Mouse (Mus musculus) CH12F3 (cell line): ENCODE measurements around the gene Aco1.

ENCODE experiments used
- in situ Hi-C: fragments of 300-500 bp; cut with MboI; formaldehyde crosslinking; loops from 2 replicates; pipeline ENCODE4 v1.14.3; 2020; ENCODE audit warnings: low sequenced_read_pairs

The Aco1 gene

DNA sequence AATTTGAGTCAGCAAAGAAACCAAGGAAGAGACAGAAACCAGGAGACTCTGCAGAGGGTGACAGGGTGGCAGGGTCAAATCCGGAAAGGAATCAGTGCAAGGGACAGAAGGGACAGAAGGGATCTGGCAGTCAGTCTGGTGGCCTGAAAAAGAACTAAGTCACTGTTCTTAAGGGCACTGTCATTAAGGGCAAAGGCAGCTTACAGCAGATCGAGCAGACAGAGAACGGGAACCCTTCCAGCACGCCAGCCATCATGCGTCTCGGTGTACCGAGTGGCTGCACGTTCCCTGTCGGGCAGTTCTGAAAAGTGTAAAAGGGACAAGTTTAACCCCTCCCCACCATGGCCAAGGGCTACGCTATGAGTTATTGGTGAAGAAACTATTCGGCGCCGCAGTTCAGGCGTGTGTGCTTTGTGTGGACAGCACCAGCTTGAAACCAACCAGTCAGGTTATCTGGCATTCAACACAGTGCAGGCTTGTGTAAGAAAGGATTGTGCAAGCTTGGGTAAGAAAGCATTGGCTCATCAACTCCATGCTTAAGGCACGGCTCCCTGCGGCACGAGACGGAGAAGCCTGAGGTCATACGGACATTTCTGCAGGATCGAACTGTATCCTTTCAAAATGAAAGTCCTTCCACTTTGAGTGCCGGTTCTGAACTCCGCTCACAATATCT is 62.5 kb downstream of the Aco1 start:
- in situ Hi-C loops, result no loop called here

DNA sequence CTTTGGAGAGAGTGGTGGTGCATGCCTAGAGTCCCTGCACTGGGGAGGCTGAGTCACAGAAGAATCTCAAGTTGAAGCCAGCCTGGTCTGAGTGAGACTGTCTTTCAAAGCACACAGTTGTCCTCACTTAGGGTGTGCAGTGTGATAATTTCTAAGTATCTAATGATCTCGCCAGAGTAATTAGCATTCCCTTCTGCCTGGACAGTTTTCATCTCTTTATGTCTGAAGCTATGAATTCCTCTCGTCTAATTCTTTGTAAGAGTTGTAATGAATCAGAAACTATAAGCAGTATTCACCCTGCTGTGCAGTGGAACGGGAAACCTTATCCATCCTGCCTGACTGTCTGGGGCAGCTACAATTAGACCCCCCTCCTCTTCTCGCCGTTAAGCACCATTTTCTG is 64.8 kb downstream of the Aco1 start:
- in situ Hi-C loops, result no loop called here

DNA sequence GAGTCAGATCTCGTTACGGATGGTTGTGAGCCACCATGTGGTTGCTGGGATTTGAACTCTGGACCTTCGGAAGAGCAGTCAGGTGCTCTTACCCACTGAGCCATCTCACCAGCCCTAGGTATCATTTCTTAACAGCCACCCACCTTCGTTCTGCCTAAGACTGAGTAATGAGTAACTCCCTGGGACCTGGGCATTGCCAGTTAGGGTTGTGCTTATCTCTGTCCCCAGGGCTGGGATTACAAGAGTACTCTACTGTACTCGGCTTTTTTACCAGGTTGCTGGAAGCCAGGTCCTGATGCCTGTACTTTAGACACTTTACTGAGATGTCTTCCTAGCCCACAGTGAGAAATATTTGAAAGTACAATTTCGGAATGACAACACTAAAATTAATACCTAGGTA is 69.3 kb downstream of the Aco1 start:
- in situ Hi-C loops, result no loop called here

DNA sequence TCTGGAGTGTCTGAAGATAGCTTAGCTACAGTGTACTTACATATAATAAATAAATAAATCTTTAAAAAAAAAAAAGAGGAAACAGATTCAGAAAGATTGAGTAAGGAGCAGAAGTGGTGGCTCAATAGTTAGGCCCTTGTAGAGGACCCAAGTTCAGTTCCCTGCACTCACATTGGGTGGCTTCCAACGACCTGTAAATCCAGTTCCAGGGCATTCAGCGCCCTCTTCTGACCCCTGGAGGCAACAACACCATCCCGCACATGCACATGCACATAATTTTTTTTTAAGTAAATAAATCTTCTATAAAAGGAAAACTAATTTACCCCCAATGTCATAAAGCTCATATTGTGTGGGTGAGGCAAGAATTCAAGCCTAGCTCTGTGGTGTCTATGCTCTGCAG is 75.0 kb downstream of the Aco1 start:
- in situ Hi-C loops, result no loop called here

DNA sequence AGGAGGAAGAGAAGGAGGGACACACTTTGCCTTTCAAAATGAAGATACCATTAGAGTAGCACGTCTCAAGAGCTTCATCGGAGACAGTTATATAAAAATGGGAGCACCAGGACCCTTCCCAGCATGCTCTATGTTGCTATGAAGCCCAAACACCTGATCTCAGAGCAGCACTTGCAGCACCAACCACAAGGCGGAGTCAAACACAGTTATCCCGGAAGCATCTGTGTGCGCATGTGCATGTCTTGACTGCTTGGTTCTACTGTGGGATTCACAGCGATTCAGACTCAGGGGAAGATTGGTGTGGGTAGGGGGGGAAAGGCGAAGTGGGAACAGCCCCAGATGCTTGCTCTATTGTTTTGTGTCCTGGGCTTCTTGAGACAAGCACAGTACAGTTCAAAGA is 75.5 kb downstream of the Aco1 start:
- in situ Hi-C loops, result no loop called here

DNA sequence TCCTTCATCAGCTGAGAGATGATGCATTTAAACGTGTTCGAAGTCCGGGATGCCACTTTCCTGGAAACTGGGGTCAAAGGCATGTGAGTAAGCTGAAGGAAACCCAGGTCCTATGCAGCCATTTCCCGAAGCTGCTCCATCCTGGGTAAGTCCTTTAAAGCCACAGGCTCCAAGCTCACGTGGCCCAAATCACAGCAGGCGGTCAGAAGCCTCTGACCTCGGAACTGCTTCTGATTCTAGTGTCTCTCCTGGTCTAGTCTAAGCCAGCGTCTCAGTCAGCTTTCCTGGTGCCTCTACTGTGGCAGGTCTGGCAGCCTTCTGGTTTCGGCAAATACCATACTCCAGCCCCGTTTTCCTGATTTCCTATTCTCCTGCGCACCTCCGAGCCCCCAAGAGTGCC is 77.6 kb downstream of the Aco1 start:
- in situ Hi-C loops, result no loop called here

DNA sequence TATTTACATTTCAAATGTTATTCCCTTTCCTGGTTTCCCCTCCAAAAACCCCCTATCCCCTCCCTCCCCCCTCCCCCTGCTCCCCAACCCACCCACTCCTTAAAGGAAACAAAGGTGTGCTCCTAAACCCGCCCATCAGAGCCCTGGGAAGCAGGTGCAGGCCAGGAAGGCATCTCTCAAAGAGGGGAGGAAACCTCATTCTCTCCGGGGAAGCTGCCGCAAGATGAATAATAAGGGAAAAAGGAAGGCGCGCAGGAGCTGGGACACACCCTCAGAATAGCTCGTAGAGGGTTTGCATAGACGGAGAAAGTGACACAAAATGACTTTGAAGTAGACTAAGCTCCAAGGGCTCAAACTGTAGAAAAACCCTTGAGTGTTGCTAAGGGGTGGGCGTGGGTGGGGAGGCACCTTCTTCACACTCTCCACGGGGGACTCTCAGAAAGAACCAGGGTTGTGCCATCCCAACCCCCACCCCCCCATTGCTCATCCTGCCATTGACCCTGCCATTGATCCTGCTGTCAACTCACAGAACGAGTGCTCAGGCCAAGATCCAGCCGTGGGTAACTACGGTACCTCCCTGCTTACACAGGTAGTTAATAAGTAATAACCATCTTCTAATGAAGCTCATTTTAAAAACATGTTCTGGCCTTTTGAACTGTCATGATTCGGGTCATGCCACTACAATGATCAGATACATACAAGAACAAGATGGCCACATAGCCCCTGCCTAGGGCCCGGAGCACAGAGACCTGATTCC is 78.3 kb downstream of the Aco1 start:
- in situ Hi-C loops, result no loop called here

DNA sequence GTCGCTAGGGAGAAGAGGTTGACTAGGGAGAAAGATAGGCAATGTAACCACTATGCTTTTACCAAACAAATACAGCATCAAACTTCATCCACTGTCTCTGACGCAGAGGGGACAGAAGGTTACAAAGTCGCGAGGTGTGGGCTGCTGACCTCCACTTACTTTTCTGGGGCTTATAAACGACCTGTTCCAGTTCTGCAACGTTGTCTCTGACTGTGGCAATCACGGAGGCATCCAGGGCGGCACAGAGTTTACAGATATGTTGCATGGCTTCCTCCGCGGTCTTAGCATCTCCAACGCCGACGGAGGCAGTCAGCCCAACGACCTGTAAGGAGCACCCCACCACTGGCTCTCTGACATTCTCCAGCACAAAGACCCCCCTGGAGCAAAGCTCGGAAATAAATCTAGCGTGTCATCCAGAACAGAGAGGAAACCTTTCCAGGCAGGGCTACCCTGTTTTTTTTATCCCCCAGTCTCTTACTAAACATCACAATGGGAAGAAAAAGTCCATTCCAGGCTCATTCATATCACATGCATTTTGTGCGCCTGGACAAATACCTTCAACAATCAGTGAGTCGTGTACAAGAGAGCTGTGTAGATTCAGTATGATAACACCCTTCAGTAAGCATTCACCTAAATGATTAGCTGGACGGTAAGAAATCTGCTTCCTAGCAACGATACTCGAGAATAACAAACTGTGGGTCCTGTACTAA is 79.2 kb downstream of the Aco1 start:
- in situ Hi-C loops, result no loop called here

DNA sequence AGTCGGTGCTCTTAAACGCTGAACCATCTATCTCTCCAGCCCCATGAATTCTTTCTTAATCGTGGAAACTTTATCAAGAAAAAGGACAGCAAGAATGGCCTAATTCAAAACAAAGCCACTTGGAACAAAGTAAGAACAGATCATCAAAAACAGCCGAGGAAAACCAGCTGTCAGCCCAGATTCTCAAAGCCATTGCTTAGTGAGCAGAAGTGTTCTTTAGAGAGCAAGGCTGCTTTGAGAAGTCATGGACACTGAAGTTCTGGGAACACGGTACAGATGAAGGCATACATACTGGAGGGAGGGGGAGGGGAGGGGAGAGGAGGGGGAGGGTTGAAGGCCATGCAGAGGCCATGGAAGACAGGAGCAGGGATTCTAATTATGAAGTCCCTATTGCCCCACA is 83.2 kb downstream of the Aco1 start:
- in situ Hi-C loops, result no loop called here

DNA sequence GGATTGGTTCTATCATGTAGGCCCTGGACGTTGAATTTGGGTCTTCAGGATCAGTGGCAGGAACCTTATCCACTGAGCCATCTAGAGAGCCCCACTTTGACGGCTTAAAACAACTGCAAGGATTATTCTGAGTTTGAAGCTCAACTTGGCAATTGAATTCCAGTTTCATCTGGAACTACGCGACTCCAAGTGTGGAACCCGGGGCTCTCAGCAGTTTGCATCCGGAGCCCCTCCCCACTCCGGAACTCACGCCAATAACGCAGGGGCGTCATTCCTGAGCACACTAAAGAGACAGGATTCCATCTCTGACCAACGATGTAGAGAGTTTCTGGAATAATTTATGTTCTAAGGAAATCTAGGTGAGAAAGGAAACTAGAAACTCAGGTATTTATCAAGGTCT is 84.2 kb downstream of the Aco1 start:
- in situ Hi-C loops, result no loop called here

DNA sequence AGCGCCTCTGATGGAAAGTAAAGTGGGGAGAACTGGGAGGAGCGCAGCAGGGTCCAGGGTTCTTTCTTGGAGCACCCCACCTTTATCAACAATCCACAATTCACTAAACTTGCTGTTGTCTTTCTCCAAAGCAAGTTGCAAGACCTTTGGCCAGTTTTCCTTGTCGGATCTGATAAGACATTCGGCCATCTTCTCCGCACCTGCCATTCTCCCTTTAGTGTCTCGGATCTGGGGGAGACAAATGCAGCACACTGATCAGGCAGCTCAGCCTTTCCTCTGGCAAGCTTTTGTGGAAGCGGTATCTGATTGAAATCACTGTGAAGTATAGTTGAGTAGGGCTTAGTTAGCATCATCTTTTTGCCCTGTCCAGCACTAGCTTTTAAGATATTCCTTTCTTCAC is 85.0 kb downstream of the Aco1 start:
- in situ Hi-C loops, result no loop called here

DNA sequence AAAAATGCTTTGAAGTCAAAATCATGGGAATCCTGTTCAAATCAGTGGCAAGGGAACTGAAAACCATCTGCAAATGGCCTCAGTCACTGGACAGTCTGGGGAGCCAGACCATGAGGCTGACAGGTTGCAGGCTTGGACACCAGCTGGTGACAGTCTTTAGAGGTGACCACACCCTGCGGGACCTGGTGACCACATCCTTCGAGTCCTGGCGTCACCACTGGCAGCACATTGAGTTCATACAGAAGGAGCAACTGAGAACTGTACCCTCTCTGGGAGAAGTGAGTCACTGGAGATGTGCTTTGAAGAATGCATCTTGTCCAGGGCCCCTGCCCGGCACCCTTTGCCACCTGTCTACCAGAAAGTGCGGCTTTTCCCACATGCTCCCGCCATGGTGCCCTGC is 86.8 kb downstream of the Aco1 start:
- in situ Hi-C loops, result no loop called here

DNA sequence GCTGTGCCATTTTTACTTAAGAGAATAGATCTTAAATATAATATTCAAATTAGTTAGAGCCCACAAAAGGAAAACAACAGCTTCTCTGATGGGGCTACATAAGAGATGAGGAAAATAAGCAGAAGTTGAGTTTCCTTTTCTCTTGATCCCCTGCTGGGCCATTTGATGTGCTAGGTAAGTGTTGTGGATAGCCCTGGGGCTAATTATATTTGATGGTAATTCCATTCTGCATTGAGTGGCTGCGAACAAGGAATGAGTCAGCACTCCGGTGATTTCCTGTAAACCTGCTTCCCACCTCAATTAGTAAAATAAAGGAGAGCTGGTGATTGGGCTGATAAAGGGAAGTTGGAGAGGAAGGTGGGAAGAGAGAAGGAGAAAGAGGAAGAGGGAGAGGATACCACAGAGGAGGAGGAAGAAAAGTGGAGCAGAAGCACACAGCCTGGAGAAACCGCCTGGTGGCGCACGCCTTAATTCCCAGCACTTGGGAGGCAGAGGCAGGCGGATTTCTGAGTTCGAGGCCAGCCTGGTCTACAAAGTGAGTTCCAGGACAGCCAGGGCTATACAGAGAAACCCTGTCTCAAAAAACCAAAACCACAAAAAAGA is 90.3 kb downstream of the Aco1 start:
- in situ Hi-C loops, result no loop called here

DNA sequence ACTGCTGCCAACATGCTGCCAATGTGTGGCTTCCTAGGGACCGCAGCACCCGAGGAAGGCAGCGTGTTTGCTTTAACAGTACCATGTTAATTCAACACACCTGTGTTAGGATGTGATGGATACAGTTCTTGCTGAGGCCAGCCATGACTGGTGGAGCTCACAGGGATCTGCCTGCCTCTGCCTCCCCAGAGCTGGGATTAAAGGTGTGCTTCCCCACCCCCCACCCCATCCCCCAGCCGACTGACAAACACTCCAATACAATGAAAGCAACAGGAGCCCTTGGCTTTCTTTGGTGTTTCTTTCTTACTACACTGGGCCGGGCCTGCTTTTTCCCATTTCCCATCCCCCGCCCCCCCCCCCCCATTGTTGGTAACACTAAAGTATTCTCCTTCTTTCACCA is 91.4 kb downstream of the Aco1 start:
- in situ Hi-C loops, result no loop called here

DNA sequence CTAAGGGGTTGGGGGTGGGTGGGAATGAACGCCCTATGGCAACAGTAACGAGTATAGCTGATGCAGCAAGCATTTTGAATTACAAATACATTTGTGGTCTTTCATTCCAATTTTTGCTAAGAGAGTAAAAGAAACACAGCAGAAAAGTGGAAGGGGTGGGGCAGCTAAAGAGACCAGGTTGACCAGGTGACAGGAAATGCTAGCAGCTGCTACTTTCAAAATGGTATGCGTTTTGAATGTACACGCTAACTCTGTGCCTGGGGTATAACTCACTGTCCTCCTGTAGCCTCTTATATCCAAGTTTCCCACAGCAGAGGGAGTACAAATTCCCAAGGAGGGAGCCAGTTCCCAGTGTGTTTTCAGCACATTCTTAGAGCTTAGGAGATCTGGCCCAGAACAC is 93.9 kb downstream of the Aco1 start:
- in situ Hi-C loops, result no loop called here

DNA sequence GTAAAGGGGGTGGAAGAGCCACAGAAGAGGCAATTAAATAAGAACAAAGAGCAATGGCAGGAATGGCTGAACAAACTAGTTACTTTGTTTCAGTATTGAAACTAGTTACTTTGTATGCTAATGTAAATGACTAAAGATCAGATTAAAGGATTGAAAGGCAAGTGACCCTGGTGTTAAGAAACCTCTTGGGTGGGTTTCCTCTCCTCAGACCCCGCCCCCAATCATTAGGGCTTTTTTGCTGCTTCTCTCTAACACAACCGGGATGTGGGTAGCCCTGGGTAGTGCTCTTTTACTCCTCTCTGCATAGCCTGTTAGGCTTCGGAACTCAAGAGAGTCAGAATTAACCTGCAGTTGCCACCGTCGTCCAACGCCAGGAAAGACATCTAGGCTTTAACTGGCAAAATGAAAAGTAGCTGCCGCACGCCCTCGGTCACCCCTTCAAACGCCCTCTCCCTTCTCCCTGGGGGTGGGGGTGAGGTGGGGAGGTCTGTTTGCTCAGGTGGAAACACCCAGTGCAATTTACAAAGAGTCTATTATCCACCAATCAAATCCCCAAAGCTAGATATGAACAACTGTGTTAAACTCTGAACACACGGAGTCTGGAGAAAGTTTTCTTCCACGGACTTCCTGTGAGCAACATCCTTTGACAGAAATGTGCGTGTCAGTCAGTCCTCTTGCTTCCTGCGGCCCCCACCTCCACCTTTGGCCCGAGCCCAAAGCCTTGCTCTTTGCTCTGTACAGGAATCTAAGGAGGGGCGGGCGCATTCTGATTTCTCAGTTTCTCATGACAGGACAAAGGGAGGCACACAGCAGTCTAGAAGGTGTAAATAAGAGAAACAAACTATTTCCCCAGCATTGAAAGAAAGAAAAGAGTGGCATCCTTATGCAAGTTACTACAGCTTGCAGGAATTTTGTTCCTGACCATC is 95.9 kb downstream of the Aco1 start:
- in situ Hi-C loops, result no loop called here

DNA sequence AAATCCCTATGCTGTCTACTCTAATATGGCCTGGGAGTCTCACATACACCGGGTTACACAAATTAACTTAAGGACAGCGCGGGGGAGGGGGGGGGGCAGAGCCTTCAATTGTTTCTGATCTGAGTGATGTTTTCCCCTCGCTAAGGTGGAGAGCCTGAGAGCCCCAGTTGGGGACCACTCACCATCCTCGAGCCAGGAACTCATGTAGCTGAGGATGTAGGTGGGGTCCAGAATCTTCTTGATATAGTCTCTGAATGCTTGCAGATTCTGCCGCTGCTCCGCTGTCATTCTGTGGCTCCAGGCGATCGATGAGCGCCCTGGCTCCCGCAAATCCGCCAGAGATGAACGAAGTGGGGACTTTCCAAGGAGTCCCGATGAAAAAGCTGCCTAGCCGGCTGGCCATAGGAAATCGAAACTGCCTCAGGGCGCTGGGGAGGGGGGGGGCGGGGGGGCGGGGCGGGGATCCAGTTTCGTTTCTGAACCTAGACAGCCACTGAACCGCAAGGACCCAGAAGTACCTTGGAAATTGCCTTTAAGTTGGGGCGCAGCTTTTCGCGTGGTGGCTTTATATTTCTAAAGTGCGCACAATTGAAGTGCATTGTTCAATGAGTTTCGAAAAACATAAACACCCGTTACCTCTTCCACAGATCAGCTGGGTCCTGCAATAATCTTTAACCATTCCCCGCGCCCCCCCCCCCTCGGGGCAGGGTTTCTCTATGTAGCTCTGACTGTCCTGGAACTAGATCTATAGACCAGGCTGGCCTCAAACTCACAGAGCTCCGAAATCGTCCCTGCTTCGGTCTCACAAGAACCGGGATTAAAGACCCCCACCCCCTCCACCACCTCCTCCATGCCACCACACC is 96.8 kb downstream of the Aco1 start, which contains the start of gene Ddx58:
TSS of gene Ddx58 (minus strand) at position 420 of the 863 bp plus-strand sequence.
- in situ Hi-C loops, result no loop called here

DNA sequence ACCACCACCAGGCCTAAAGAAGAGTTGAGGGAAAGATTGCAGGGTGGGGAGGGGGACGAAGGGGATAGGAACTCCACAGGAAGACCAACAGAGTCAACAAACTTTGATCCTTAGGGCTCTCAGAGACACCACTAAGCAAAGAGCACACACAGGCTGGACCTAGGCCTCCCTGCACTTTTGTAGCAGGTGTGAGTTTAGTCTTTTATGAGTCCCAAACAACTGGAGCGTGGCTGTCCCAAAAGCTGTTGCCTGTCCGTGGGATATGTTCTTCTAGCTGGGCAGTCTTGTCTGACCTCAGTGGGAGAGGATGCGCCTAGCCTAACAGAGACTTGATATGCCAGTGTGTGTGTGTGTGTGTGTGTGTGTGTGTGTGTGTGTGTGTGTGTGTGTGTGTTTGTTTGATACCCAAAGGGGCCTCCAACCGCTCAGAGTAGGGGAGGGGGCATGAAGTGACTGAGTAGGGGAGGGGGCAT is 97.4 kb downstream of the Aco1 start:
- in situ Hi-C loops, result no loop called here

DNA sequence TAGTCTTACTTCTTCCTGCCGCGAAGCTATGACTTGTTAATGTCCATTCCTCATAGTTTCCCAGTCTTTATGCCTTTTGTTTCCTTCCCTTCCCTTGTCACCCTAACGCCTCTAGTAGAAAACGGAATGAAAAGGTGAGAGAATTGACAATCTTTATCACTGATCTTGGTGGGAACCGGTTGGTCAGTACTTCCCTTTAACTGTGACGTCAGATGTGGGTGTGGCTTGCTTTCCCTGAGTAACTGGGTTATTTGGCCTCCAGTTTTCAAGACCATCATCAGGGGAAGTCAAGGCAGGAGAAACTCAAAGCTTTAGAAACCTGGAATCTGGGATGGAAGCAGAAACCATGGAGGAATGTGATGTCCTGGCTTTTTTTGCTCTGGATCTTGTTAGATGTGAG is 99.0 kb downstream of the Aco1 start:
- in situ Hi-C loops, result no loop called here

DNA sequence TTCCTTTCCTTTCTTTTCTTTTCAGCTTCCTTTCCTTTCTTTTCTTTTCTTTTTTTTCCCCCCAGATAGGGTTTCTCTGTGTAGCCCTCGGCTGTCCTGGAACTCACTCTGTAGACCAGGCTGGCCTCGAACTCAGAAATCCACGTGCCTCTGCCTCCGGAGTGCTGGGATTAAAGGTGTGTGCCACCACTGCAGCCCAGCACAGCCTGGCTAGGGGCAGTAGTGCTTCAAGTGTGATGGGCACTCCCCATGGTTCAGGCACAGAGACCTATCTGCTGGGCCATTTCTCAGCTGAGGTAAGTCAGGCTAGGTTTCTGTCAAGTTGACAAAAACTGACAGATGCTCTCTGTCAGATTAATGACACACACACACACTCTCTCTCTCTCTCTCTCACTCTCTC is 100.1 kb downstream of the Aco1 start:
- in situ Hi-C loops, result no loop called here
